Mouse (Mus musculus) limb, embryonic 13.5 days (tissue): Measurements from ENCODE around the gene Krt77. TPM values are rescaled to one million over a fixed set of nuclear protein-coding genes. Genes with fewer than 3 reads are reported as not detected.

ENCODE experiments used
- ATAC-seq: fragments of 200-750 bp; cut with Nextera tagmentation; 2 replicates; pipeline ENCODE4 v1.8.0; 2017; ENCODE audit warnings: low read depth, moderate number of reproducible peaks, moderate TSS enrichment; ENCODE audit not compliant: low FRiP score
- H3K27ac ChIP-seq: fragments of 300-500 bp; sonication (generic); 2 replicates; pipeline ENCODE4 v1.5.1; 2015; ENCODE audit warnings: inconsistent platforms, mild to moderate bottlenecking, moderate library complexity
- H3K27me3 ChIP-seq: fragments of 300-500 bp; sonication (generic); 2 replicates; pipeline ENCODE4 v1.6.1; 2015; ENCODE audit warnings: mild to moderate bottlenecking, inconsistent platforms
- H3K36me3 ChIP-seq: fragments of 300-500 bp; sonication (generic); 2 replicates; pipeline ENCODE4 v1.6.1; 2015; ENCODE audit warnings: inconsistent platforms, mild to moderate bottlenecking, moderate library complexity
- H3K4me1 ChIP-seq: fragments of 300-500 bp; sonication (generic); 2 replicates; pipeline ENCODE4 v1.6.1; 2015; ENCODE audit warnings: inconsistent platforms
- H3K4me2 ChIP-seq: fragments of 300-500 bp; sonication (generic); replicated peaks from 2 replicates; pipeline ENCODE4 v1.6.1; 2015; ENCODE audit warnings: inconsistent platforms, mild to moderate bottlenecking, moderate library complexity
- H3K4me3 ChIP-seq: fragments of 300-500 bp; sonication (generic); 2 replicates; pipeline ENCODE4 v1.5.1; 2015; ENCODE audit warnings: moderate library complexity, mild to moderate bottlenecking, inconsistent platforms
- H3K9ac ChIP-seq: fragments of 300-500 bp; sonication (generic); 2 replicates; pipeline ENCODE4 v1.6.1; 2015; ENCODE audit warnings: mild to moderate bottlenecking, inconsistent platforms
- H3K9me3 ChIP-seq: fragments of 300-500 bp; sonication (generic); 2 replicates; pipeline ENCODE4 v1.6.1; 2016; ENCODE audit warnings: inconsistent platforms
- WGBS: fragments of 180-500 bp; shearing (Covaris S2); methylation state at CpG from one replicate; pipeline ENCODE4 v1.1.7; 2015; 5-methylcytosine and 5-hydroxymethylcytosine counted together
- polyA plus RNA-seq: library from polyadenylated mRNA; unstranded; fragments of >200 nt; fragmentation: Nextera tagmentation; extraction: Ambion mirVana; gene quantifications from 2 replicates; pipeline ENCODE4 v1.2.1, GENCODE M21; 2015

Gene Krt77
- polyA plus RNA-seq, 1 experiment from 2014 or later = 0.25 TPM

DNA sequence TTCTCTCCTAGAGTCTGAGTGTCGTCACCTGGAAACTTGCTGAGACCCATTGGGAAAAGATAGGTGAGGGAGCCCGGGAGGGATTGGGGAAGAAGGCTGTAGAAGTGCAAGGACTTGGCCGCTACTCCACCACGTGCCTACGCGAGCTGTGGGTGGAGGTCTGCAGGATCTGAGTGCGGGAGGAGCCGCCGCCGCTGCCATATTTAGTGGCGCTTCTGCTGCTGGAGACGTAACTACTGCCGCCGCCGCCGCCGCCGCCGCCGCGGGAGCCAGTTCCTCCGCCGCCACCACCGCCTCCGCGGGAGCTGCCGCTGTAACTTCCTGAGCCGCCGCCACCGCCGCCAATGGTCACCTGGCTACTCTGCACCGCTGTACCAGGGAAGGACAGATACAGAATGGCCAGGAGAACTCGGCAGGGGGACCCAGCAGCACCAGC, 9.8 kb downstream of the Krt77 start:
- 0% methylated on average over 33 of the region's 33 CpGs for WGBS
- no peaks in the 10 kb centered on the region for H3K36me3 ChIP-seq
- no peak for ATAC-seq
- peaks cover 10% of the 10 kb centered on the region for H3K4me1 ChIP-seq
- H3K27me3 ChIP-seq = peaks cover 94% of the 10 kb centered on the region
- no peak overlapping the region for H3K27ac ChIP-seq
- H3K9me3 ChIP-seq = no peaks in the 10 kb centered on the region
- peak overlapping the region; percentile 60 for H3K9ac ChIP-seq
- peak overlapping the region; percentile 41 for H3K4me3 ChIP-seq
- peak overlapping the region; percentile 70 for H3K4me2 ChIP-seq

DNA sequence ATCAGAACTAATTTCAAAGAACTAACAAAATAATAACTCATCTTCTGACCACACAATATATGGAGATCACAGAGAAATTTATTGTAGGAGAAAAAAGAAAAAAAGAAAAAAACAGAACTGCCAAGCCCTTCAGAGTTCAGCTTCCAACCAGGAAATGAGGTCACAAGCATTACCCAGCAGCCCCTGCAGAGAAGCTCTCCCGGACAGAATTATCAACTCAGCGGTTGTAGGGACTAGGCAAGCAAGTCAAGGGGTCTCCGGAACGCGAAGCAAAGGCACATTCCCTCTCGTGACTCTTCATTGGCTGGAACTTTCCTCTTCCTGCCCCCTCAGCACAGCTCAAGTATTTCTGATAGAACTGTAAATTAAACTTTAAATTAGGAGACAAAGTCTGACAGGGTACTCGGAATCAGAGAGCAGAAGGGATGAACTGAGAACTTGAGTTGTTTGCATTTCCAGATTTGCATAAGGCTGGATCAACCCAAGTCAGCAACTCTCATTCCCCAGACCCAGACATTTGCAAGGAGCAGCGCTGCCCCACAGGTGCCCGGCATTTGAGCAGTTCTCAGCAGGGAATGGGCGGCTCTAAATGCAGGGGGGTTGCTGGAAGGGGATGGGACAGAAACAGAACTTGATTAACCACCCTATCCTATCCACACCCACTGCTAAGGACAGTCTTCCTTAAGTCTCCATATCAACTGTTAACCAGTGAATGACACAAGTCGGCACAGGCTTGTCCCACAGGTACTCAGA, 10.7 kb downstream of the Krt77 start:
- no peaks in the 10 kb centered on the region for H3K9me3 ChIP-seq
- H3K4me1 ChIP-seq = peaks cover 10% of the 10 kb centered on the region
- 5% methylated on average over 11 of the region's 11 CpGs for WGBS
- peaks cover 95% of the 10 kb centered on the region for H3K27me3 ChIP-seq
- H3K36me3 ChIP-seq = no peaks in the 10 kb centered on the region
- peak overlapping the region; percentile 70 for H3K4me2 ChIP-seq
- H3K27ac ChIP-seq = no peak overlapping the region
- H3K4me3 ChIP-seq = no peak overlapping the region
- no peak for ATAC-seq
- no peak overlapping the region for H3K9ac ChIP-seq

DNA sequence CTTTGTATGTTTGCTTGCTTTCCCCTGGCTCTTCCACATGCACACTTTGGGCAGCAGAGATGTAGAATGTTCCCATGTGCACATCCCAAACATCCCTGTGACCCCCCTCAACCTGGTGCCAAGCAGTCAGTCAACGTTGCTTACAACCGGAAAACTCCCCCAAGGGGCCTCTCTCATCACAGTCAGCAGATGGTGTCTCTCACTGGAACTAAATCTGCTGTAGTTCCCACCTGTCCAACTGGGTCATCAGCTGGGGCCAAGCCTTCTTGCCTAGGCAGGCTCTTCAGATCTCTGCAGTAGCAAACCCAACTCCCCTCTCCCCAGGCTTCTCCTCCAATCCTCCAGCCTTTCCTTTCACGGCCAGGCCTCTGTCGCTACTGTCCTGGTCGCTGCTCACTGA, 12.8 kb downstream of the Krt77 start:
- no peak overlapping the region for H3K4me3 ChIP-seq
- no peak overlapping the region for H3K9ac ChIP-seq
- H3K36me3 ChIP-seq = no peaks in the 10 kb centered on the region
- no peak overlapping the region for H3K27ac ChIP-seq
- H3K9me3 ChIP-seq = no peaks in the 10 kb centered on the region
- 49% methylated on average over 5 of the region's 5 CpGs for WGBS
- H3K27me3 ChIP-seq = peaks cover 97% of the 10 kb centered on the region
- peaks cover 15% of the 10 kb centered on the region for H3K4me1 ChIP-seq
- no peak overlapping the region for H3K4me2 ChIP-seq
- ATAC-seq = no peak

DNA sequence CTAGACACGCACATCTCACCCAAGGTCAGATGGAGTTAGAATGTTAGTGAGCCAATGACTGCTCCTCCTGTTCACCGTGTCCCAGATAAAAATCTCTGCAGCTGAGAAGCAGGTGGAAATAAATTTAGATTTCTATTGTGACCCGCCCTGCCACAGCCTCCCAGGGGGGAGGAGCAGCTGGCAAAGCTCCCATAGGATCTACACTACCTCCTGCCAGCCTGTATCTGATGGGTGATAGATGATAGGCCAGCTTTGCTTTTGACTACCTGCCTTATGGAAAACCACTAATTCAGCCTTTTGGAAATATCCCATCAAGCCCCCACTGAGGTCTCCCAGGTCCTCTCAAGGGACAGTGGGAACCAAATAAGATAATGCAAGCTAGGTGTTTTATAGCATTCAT, 13.8 kb downstream of the Krt77 start:
- Histone ChIP-seq H3K4me2 (no peak overlapping the region), H3K27me3 (peaks cover 96% of the 10 kb centered on the region), H3K4me3 (no peak overlapping the region), H3K27ac (no peak overlapping the region), H3K9ac (no peak overlapping the region), H3K36me3 (no peaks in the 10 kb centered on the region), H3K9me3 (no peaks in the 10 kb centered on the region), H3K4me1 (peaks cover 15% of the 10 kb centered on the region)
- no peak for ATAC-seq
- 67% methylated on average over 3 of the region's 3 CpGs for WGBS

- ATAC-seq = no peak
- Histone ChIP-seq H3K27me3 (peaks cover 89% of the 10 kb centered on the region), H3K27ac (no peak overlapping the region), H3K4me1 (peaks cover 10% of the 10 kb centered on the region), H3K4me3 (no peak overlapping the region), H3K36me3 (no peaks in the 10 kb centered on the region), H3K9ac (no peak overlapping the region), H3K9me3 (no peaks in the 10 kb centered on the region), H3K4me2 (no peak overlapping the region)
- WGBS = 16% methylated on average over 5 of the region's 5 CpGs
Measured at GRCm38 (mm10) chr15:101854294-101854693, 15.2 kb downstream of the Krt77 start.

DNA sequence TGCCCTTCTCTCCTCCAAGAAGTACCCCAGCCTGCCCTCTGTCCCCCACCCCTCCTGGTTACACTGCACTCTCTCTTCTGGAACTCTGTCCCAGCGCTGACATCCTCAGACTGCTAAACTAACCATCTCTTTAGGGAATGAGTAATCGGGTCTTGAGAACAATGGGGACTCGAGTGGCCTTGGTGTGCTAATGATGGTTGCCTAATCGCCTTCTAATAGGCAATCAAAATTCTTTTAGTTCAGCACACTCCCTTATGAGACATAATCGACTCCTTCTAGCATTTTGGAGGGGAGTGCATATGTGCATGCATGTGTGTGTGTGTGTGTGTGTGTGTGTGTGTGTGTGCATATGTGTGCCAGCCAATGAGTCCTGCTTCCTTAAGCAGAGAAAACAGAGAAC, 16.9 kb downstream of the Krt77 start:
- WGBS = 35% methylated on average over 5 of the region's 5 CpGs
- Histone ChIP-seq H3K9me3 (no peaks in the 10 kb centered on the region), H3K27ac (no peak overlapping the region), H3K36me3 (no peaks in the 10 kb centered on the region), H3K4me2 (no peak overlapping the region), H3K4me3 (no peak overlapping the region), H3K9ac (no peak overlapping the region; the same call in 1 of the 2 replicates), H3K27me3 (peaks cover 76% of the 10 kb centered on the region), H3K4me1 (peaks cover 5% of the 10 kb centered on the region; the same call in 1 of the 2 replicates)
- ATAC-seq = no peak

DNA sequence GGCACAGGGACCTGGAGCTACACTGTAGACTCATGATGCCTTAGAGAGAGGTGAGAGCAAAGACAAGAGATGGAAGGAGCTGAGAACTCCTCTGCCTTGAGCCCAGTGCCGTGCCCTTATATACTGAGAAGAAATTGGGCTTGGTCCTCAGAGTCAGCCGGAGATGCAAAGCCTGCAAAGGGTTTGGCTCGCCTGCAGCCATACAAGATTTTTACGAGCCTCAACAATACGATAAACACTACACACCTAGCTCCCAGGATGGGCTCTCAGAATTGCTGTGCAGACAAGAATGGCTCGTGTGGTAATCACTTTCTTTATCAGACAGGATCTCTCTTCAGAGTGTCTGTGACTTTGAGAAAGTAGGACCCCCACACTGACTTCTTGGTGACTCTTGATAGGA, 18.8 kb downstream of the Krt77 start, which contains the start of gene Krt1:
Gene Krt1, minus strand, starts transcription at position 101 of the 400 bp plus-strand sequence.
- Histone ChIP-seq H3K27me3 (peaks cover 74% of the 10 kb centered on the region), H3K9ac (no peak within 1 kb of the TSS), H3K4me1 (peaks cover 6% of the 10 kb centered on the region; the same call in 1 of the 2 replicates), H3K36me3 (no peaks in the 10 kb centered on the region), H3K27ac (no peak within 1 kb of the TSS), H3K4me3 (no peak within 1 kb of the TSS), H3K4me2 (no peak within 1 kb of the TSS), H3K9me3 (no peaks in the 10 kb centered on the region)
- WGBS = 53% methylated on average over 6 of the region's 6 CpGs
- no peak for ATAC-seq

DNA sequence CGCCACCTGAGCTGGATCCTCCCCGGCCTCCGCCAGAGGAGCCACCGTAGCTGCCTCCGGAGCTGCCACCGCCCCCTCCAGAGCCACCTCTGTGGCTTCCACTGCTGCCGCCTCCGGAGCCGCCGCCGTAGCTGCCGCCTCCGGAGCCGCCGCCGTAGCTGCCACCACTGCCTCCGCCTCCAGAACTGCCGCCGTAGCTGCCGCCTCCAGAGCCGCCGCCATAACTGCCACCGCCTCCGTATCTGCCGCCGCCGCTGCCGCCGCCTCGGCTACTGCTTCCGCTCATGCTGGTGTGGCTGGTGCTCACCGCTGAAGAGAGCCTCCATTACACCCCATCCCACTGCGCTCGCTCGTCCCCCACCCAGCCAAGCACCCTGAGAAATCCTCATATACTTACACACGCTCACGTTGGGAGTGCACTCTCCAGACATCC, 23.5 kb downstream of the Krt77 start:
- no peak overlapping the region for H3K27ac ChIP-seq
- ATAC-seq = peak; percentile 57; the same call in 1 of the 2 replicates
- peak overlapping the region; percentile 54 for H3K4me3 ChIP-seq
- peak overlapping the region; percentile 76 for H3K9ac ChIP-seq
- peaks cover 51% of the 10 kb centered on the region for H3K27me3 ChIP-seq
- under 1% methylated on average over 36 of the region's 37 CpGs for WGBS
- H3K4me1 ChIP-seq = peaks cover 8% of the 10 kb centered on the region; the same call in 1 of the 2 replicates
- H3K9me3 ChIP-seq = no peaks in the 10 kb centered on the region
- H3K4me2 ChIP-seq = peak overlapping the region; percentile 82
- no peaks in the 10 kb centered on the region for H3K36me3 ChIP-seq

GRCm38 (mm10) chr15:101843192-101843591, 26.3 kb downstream of the Krt77 start:
- Histone ChIP-seq H3K4me3 (no peak overlapping the region), H3K4me2 (no peak overlapping the region), H3K9me3 (no peaks in the 10 kb centered on the region), H3K4me1 (peaks cover 8% of the 10 kb centered on the region; the same call in 1 of the 2 replicates), H3K27ac (no peak overlapping the region), H3K27me3 (peaks cover 45% of the 10 kb centered on the region), H3K36me3 (no peaks in the 10 kb centered on the region), H3K9ac (no peak overlapping the region)
- 55% methylated on average over 9 of the region's 9 CpGs for WGBS
- no peak for ATAC-seq

GRCm38 (mm10) chr15:101834784-101835328, 34.6 kb downstream of the Krt77 start:
- no peaks in the 10 kb centered on the region for H3K9me3 ChIP-seq
- peaks cover 9% of the 10 kb centered on the region for H3K27me3 ChIP-seq
- H3K27ac ChIP-seq = no peak overlapping the region
- no peak for ATAC-seq
- H3K4me2 ChIP-seq = no peak overlapping the region
- no peak overlapping the region for H3K4me3 ChIP-seq
- WGBS = 68% methylated on average over 5 of the region's 5 CpGs
- no peaks in the 10 kb centered on the region for H3K4me1 ChIP-seq
- H3K9ac ChIP-seq = no peak overlapping the region
- no peaks in the 10 kb centered on the region for H3K36me3 ChIP-seq

DNA sequence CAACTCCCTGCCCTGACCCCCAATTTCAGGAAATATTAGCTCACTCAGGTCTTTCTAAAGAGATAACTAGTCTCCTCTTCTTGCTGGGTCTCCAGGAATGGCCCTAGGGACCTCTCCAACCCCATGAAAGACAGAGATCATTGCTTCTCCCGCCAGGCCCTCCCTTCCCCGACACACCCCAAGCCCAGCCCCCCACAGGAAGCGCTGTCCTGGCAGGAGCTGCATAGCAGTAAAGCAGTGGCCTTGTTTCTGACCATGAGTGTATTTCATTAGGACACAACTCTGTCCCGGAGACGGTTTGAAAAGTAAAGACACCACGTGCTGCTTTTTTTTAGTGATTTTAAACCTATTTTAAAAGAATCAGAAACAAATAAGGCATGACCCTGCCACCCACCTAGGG, 36.4 kb downstream of the Krt77 start:
- no peak overlapping the region for H3K9ac ChIP-seq
- H3K36me3 ChIP-seq = no peaks in the 10 kb centered on the region
- H3K4me2 ChIP-seq = no peak overlapping the region
- H3K9me3 ChIP-seq = no peaks in the 10 kb centered on the region
- H3K4me1 ChIP-seq = no peaks in the 10 kb centered on the region
- no peak overlapping the region for H3K4me3 ChIP-seq
- 20% methylated on average over 6 of the region's 6 CpGs for WGBS
- 0 out of 2 replicates have a peak, but pooled peaks cover 6% of the 10 kb centered on the region for H3K27me3 ChIP-seq
- no peak for ATAC-seq
- H3K27ac ChIP-seq = no peak overlapping the region

DNA sequence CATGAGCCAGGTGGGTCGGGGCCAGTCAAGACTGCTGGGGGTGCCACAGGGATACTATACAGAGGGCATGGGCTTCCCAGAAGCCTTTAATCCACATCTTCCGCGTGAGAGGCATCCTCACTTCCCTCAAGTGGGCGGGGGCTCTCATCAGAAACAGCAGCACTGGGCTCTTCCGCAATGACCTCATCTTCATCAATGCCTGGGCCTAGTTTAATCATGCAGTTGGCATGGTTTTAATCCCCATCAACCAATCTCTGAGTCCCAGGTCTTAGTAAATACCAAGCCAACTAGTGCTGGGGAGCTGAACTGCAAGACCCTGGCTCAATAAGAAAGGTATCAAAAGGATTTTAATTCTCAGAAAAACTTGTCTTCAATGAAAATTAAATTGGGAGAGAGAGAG, 40.1 kb downstream of the Krt77 start:
- peaks cover 23% of the 10 kb centered on the region for H3K27me3 ChIP-seq
- 67% methylated on average over 5 of the region's 5 CpGs for WGBS

More for the DNA sequence above, 40.1 kb downstream of the Krt77 start:
- no peaks in the 10 kb centered on the region for H3K9me3 ChIP-seq
- H3K4me1 ChIP-seq = no peaks in the 10 kb centered on the region
- no peaks in the 10 kb centered on the region for H3K36me3 ChIP-seq
- no peak overlapping the region for H3K27ac ChIP-seq
- ATAC-seq = no peak
- no peak overlapping the region for H3K4me2 ChIP-seq
- no peak overlapping the region for H3K4me3 ChIP-seq
- no peak overlapping the region for H3K9ac ChIP-seq
